Mouse (Mus musculus): ENCODE measurements around the gene Pagr1b. TPM values are rescaled to one million over a fixed set of nuclear protein-coding genes. Genes with fewer than 3 reads are reported as not detected.

Pagr1b gene
- polyA plus RNA-seq, 1 experiment from 2014 or later, result 0.32 TPM

GRCm38 (mm10) chr7:127024755-127025555, 8.7 kb upstream of the Pagr1b start:
- WGBS, result 1% methylated on average over 30 of the region's 30 CpGs
- peak overlapping the region; percentile 98 for H3K4me2 ChIP-seq (replicated peaks)
- H3K9me3 ChIP-seq, result no peaks in the 10 kb centered on the region
- H3K4me3 ChIP-seq, result peak overlapping the region; percentile 98
- peak; percentile 41 for ATAC-seq (ENCODE audit: low FRiP score, low read depth)
- peaks cover 60% of the 10 kb centered on the region for H3K4me1 ChIP-seq
- no peaks in the 10 kb centered on the region for H3K27me3 ChIP-seq
- H3K9ac ChIP-seq (replicated peaks), result peak overlapping the region; percentile 100
- H3K27ac ChIP-seq (replicated peaks), result peak overlapping the region; percentile 99
- peaks cover 44% of the 10 kb centered on the region for H3K36me3 ChIP-seq

DNA sequence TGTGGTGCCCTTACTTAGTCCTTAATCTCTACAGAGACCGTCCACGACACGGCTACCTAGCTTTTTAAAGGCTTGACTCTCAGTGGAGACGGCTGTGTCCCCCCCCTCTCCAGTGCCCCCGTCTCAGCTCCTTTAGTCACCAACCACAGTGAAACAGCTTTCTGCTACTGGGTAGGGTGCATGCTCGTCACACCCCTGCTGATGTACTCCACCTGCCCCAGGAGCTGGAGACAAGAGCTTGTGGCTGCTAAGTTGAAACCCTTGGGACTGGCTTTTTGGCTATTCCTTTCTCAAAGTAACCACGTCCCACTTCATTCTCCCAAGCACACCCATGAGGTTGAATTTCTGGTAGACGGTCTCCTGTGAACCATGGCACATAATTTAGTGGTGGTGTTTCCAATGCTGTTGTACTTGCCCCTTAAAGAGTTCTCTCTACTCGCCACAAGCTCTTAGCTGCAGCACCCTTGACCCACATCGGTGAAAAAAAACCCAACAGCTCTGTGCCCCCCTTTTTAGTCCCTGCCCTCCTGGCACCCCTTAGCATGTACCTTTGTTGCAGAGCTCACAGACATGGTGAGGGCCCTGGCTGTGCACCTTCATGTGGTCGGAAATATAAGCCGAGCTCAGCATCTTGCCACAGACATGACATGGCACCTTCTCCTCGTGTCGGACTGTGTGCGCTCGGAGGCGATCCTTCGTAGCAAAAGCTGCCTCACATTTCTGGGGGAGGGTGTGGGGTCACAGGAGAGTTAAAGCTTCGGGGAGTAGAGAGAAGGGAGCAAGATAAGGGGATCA, 7.8 kb upstream of the Pagr1b start:
- Histone ChIP-seq H3K4me1 (peaks cover 69% of the 10 kb centered on the region), H3K27me3 (no peaks in the 10 kb centered on the region), H3K4me3 (peak overlapping the region; percentile 98), H3K36me3 (peaks cover 35% of the 10 kb centered on the region), H3K27ac (replicated peaks) (peak overlapping the region; percentile 99), H3K9ac (replicated peaks) (peak overlapping the region; percentile 100), H3K9me3 (no peaks in the 10 kb centered on the region), H3K4me2 (replicated peaks) (peak overlapping the region; percentile 98)
- WGBS, result 25% methylated on average over 19 of the region's 19 CpGs
- ATAC-seq (ENCODE audit: low FRiP score, low read depth), result no peak

DNA sequence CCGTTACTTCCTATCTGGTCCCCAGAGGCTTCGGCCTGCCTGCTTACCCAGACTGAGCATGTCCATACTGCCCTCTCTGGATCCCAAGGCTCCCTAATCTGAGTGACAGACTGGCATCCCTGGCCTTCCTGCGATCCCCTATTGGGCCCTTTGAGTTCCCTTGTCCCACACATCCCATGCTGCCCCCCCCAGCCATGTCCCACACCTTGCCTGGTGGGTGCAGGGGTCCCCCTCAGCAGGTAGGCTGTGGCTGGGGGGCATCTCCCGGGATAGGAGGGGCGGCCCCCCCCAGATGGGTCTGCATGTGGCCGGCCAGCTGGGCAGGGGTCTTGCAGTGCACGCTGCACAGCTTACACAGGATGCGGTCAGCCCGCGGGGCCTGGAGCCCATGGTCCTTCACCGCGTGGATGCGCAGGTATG, 7.0 kb upstream of the Pagr1b start:
- peak overlapping the region; percentile 100 for H3K9ac ChIP-seq (replicated peaks)
- peak overlapping the region; percentile 98 for H3K4me2 ChIP-seq (replicated peaks)
- peaks cover 30% of the 10 kb centered on the region for H3K36me3 ChIP-seq
- peaks cover 77% of the 10 kb centered on the region for H3K4me1 ChIP-seq
- WGBS, result 74% methylated on average over 13 of the region's 13 CpGs
- no peaks in the 10 kb centered on the region for H3K9me3 ChIP-seq
- H3K4me3 ChIP-seq, result peak overlapping the region; percentile 98
- no peak for ATAC-seq (ENCODE audit: low FRiP score, low read depth)
- no peaks in the 10 kb centered on the region for H3K27me3 ChIP-seq
- peak overlapping the region; percentile 99 for H3K27ac ChIP-seq (replicated peaks)

GRCm38 (mm10) chr7:127022528-127023271, 6.4 kb upstream of the Pagr1b start:
- WGBS, result 82% methylated on average over 4 of the region's 7 CpGs
- Histone ChIP-seq H3K36me3 (peaks cover 30% of the 10 kb centered on the region), H3K27ac (replicated peaks) (peak overlapping the region; percentile 99), H3K4me3 (peak overlapping the region; percentile 98), H3K9ac (replicated peaks) (peak overlapping the region; percentile 100), H3K27me3 (no peaks in the 10 kb centered on the region), H3K9me3 (no peaks in the 10 kb centered on the region), H3K4me2 (replicated peaks) (peak overlapping the region; percentile 98), H3K4me1 (peaks cover 77% of the 10 kb centered on the region)
- ATAC-seq (ENCODE audit: low FRiP score, low read depth), result no peak

- Histone ChIP-seq H3K4me2 (replicated peaks) (peak overlapping the region; percentile 98), H3K36me3 (peaks cover 30% of the 10 kb centered on the region), H3K9ac (replicated peaks) (peak overlapping the region; percentile 100), H3K9me3 (no peaks in the 10 kb centered on the region), H3K4me3 (peak overlapping the region; percentile 47), H3K4me1 (peaks cover 77% of the 10 kb centered on the region), H3K27me3 (no peaks in the 10 kb centered on the region), H3K27ac (replicated peaks) (peak overlapping the region; percentile 99)
- ATAC-seq (ENCODE audit: low FRiP score, low read depth), result no peak
- WGBS, result 44% methylated on average over 5 of the region's 5 CpGs
Measured at GRCm38 (mm10) chr7:127021563-127022527, 5.6 kb upstream of the Pagr1b start.

- Histone ChIP-seq H3K27ac (replicated peaks) (peak within 1 kb of the TSS; percentile 99), H3K36me3 (peaks cover 30% of the 10 kb centered on the region), H3K4me3 (peak within 1 kb of the TSS; percentile 47), H3K4me1 (peaks cover 78% of the 10 kb centered on the region), H3K9me3 (no peaks in the 10 kb centered on the region), H3K4me2 (replicated peaks) (peak within 1 kb of the TSS; percentile 98), H3K27me3 (no peaks in the 10 kb centered on the region), H3K9ac (replicated peaks) (peak within 1 kb of the TSS; percentile 69)
- WGBS, result 2% methylated on average over 36 of the region's 37 CpGs
- peak; percentile 17; the same call in 1 of the 2 replicates for ATAC-seq (ENCODE audit: low FRiP score, low read depth)
Measured at GRCm38 (mm10) chr7:127020901-127021562, 4.7 kb upstream of the Pagr1b start, which contains the start of the genes Gm42742 and Prrt2. Gene Gm42742 (minus strand): TSS chr7:127021097. Gene Prrt2 (minus strand): TSS chr7:127021211.

GRCm38 (mm10) chr7:127020491-127020890, 4.2 kb upstream of the Pagr1b start:
- WGBS, result 22% methylated on average over 5 of the region's 5 CpGs
- Histone ChIP-seq H3K36me3 (peaks cover 32% of the 10 kb centered on the region), H3K9me3 (no peaks in the 10 kb centered on the region), H3K4me2 (replicated peaks) (peak overlapping the region; percentile 98), H3K27me3 (no peaks in the 10 kb centered on the region), H3K4me1 (peaks cover 84% of the 10 kb centered on the region), H3K4me3 (peak overlapping the region; percentile 47), H3K27ac (replicated peaks) (peak overlapping the region; percentile 99), H3K9ac (replicated peaks) (peak overlapping the region; percentile 69)
- no peak for ATAC-seq (ENCODE audit: low FRiP score, low read depth)

GRCm38 (mm10) chr7:127020031-127020430, 3.7 kb upstream of the Pagr1b start:
- Histone ChIP-seq H3K4me2 (replicated peaks) (peak overlapping the region; percentile 98), H3K9me3 (no peaks in the 10 kb centered on the region), H3K27me3 (no peaks in the 10 kb centered on the region), H3K4me1 (peaks cover 87% of the 10 kb centered on the region), H3K4me3 (peak overlapping the region; percentile 47), H3K9ac (replicated peaks) (peak overlapping the region; percentile 69; the same call in 1 of the 2 replicates), H3K27ac (replicated peaks) (peak overlapping the region; percentile 99; the same call in 1 of the 2 replicates), H3K36me3 (peaks cover 36% of the 10 kb centered on the region)
- ATAC-seq (ENCODE audit: low FRiP score, low read depth), result no peak
- 58% methylated on average over 3 of the region's 3 CpGs for WGBS

DNA sequence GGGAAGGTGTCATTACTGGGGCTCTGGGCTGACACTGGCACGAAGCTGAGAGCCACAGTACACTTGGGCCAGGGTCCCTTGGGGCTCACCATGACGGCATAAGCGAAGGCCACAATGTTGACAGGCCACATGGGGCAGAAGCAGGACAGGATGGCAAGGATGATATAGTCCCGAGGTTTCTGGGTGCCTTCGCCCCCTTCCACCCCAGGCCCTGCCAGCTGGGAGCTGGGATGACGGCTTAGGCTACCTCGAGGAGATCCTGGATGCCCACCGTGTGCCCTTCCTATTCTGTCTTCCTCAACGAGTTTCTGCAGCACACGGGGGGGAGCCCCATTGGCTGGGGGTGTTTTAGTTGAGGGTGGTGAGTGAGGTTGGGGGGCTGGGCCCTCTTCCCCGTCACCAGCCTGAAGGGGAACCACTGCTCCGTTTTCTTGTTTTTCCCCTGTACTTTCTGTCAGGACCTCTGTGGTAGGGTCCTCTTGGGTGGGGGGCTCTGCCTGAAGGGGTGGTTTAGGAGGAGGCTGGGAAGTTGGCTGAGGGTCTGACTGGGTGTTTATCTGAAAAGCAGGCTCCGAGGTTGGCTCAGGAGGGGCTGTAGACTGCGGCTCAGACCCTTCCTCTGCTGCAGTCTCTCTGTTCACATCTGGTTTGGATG, 3.1 kb upstream of the Pagr1b start:
- Histone ChIP-seq H3K27me3 (no peaks in the 10 kb centered on the region), H3K4me2 (replicated peaks) (peak overlapping the region; percentile 98), H3K4me3 (peak overlapping the region; percentile 47; the same call in 1 of the 2 replicates), H3K36me3 (peaks cover 36% of the 10 kb centered on the region), H3K4me1 (peaks cover 87% of the 10 kb centered on the region), H3K27ac (replicated peaks) (no peak overlapping the region), H3K9ac (replicated peaks) (peak overlapping the region; percentile 69; the same call in 1 of the 2 replicates), H3K9me3 (no peaks in the 10 kb centered on the region)
- no peak for ATAC-seq (ENCODE audit: low FRiP score, low read depth)
- WGBS, result 85% methylated on average over 14 of the region's 14 CpGs

Measured in midbrain, embryonic 12.5 days (tissue).